Mouse (Mus musculus): ENCODE results near the gene Pmm1.
A peak's percentile ranks its signal among the peaks of the same experiment; 100 is the strongest.

Pmm1 gene

GRCm38 (mm10) chr15:81956457-81956856 lies 4.3 kb downstream of the Pmm1 start:
- DNase-seq (ENCODE audit: low spot score in 2 of 2): no peak

GRCm38 (mm10) chr15:81955414-81955813 lies 5.3 kb downstream of the Pmm1 start:
- no peak for DNase-seq (ENCODE audit: low spot score in 2 of 2)

- no peak for DNase-seq (ENCODE audit: low spot score in 2 of 2)
Measured at GRCm38 (mm10) chr15:81954716-81955115, 6.0 kb downstream of the Pmm1 start.

GRCm38 (mm10) chr15:81954151-81954583 lies 6.6 kb downstream of the Pmm1 start:
- no peak for DNase-seq (ENCODE audit: low spot score in 2 of 2)

DNA sequence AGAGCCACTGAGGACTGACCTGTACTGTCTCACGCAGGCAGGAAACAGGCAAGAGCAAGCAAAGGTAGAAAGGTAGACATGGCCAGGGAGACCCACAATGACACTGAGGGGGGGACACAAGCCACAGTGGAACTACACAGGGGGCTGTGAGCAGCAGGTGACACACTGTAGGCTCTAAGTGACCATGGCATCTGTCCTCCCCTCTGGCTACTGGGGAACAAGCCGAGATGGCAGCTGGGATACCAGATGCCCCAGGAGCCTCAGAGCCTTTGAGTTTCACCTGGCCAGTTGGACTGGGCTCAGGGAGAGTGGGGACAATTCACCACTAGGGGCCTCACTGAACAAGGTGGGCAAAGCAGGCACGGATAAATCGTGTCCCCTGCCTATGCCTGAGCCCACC lies 8.4 kb downstream of the Pmm1 start:
- DNase-seq (ENCODE audit: low spot score in 2 of 2): no peak

- no peak for DNase-seq (ENCODE audit: low spot score in 2 of 2)
Measured at GRCm38 (mm10) chr15:81951159-81951558, 9.6 kb downstream of the Pmm1 start.

DNA sequence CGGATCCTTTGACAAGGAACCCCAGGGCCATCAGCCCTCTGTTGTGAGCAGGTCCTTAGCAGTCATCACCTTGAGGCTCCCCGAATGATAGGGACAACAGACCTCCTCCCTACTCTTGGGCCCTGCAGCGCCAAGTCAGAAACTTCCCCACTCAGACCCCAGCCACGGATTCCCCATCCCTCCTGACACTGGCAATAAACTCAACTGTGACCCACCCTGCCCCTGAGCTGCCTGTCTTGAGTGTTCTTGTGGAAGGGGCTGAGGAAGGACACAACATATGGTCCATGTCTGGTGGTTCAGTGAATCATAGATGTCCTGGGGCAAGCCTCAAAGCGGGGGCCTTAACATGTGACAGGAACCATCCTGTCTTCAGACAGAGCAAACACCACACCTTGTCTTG lies 10.0 kb downstream of the Pmm1 start:
- DNase-seq (ENCODE audit: low spot score in 2 of 2): no peak

DNA sequence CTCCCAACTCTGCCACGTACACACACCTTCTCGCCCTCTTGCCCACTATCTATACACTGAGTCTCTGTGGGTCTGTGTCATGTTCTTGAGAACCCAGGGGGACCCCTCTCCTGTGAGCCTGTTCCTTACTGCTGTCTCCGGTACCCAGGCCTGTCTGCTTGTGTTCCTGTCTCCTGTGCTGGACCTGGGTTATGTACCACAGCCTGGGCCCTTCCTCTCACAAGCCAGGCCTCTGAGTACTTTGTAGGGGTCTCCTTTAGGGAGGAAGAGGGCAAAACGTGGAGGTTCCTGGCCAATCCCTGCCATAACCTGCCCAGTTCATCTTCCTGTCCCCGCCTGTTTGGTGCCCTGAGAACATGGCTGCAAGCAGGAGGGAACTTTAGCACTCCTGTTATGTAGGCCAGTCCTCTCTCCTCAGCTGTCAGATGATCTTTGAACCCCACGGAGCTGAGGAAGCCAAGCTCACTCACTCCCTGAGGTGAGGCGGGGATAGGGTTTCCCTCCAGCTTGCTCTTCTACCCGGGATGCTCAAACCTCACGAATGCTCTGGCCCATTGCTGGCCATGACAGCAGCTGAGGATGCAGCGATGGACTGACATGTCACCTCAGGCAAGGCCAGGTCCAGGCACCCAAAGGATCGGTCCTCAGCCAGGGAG lies 11.1 kb downstream of the Pmm1 start:
- DNase-seq (ENCODE audit: low spot score in 2 of 2): no peak

DNA sequence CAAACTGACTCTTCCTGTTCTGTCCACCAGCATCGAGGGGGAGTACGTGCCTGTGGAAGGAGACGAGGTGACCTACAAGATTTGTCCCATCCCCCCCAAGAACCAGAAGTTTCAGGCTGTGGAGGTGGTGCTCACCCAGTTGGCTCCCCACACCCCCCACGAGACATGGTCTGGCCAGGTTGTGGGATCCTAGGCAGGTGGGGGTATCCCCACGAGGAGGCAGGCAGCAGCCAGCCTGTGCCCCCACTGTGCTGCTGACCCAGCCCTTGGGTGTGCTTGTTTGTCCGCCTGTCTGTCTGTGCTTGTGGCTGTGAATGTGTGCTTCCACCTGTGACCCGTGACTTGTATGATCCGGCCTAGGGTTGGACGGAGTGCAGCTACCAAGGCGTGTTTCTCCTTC lies 11.7 kb downstream of the Pmm1 start:
- DNase-seq (ENCODE audit: low spot score in 2 of 2): no peak

GRCm38 (mm10) chr15:81943176-81943749 lies 17.5 kb downstream of the Pmm1 start:
- DNase-seq (ENCODE audit: low spot score in 2 of 2): no peak

DNA sequence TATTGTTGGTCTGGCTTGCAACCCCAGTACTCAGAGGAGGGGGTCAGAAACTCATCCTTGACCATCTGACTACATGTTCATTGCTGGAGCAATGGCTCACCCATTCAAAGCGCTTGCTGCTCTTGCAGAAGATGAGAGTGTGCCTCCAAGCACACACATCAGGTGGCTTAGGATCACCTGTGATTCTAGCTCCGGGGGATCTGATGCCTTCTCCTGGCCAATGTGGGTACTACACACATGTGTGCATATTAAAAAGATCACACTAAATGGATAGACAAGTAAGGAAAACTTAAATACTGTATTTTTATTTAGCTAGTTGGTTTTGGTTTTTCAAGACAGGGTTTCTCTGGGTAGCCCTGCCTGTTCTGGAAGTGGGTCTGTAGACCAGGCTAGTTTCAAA lies 19.7 kb downstream of the Pmm1 start:
- DNase-seq (ENCODE audit: low spot score in 2 of 2): no peak

DNA sequence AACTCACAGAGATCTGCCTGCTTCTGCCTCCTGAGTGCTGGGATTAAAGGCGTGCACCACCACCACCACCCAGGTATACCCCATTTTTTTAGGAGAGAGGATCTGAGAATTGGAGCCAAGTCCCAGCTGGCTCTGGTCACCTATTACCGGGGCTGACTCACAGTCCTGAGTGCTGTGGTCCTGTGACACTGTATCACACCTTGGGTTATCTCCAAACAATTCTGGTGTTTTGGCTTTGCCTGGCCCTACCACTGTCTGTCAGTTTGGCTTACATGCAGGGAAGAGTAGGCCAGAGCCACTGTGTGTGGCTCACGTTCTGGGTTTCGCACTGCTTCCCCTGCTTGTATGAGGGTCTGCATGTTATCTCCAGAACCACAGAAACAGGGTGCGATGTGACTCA lies 20.5 kb downstream of the Pmm1 start:
- DNase-seq (ENCODE audit: low spot score in 2 of 2): no peak

GRCm38 (mm10) chr15:81939774-81940173 lies 21.0 kb downstream of the Pmm1 start:
- no peak for DNase-seq (ENCODE audit: low spot score in 2 of 2)

GRCm38 (mm10) chr15:81939157-81939715 lies 21.5 kb downstream of the Pmm1 start:
- DNase-seq (ENCODE audit: low spot score in 2 of 2): no peak

DNA sequence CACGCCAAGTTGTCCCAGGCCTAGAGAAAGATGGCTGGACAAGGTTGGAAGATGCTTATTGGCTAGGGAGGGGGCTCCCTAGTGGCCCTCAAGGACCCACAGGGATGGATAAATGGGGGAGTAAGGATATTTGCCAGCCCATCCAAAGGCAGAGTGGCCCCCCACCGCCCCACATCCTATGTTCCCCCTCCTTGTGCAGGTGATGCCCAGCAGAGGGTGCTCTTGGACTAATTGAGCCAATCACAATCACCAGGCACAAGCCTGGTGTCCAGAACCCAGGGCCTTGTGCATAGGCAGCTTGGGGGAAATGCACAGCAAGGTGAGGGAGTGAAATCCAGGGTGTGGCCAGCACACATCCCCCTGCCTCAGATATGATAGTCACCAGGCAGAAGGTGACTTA lies 22.5 kb downstream of the Pmm1 start:
- DNase-seq (ENCODE audit: low spot score in 2 of 2): no peak

- DNase-seq (ENCODE audit: low spot score in 2 of 2): peak; percentile 50 to 67
Measured at GRCm38 (mm10) chr15:81937098-81937972, 23.4 kb downstream of the Pmm1 start.

DNA sequence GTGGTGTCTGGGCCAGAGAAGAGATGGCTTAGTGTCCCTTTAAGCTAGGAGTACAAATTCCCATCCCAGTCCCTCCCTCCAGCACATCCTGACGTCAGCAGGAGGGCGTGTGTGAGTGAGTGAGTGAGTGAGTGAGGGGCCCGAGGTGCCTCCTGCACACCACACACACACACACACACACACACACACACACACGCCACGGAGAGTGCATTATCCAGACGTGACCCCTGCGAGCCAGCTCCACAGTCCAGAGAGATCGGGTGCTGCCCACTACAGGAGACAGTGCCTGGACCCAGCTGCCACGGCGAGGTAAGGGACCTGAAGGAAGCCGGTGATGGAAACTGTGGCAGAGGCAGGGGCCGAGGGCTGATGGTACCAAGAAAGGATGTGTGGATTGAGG lies 24.1 kb downstream of the Pmm1 start, which contains the start of gene Csdc2:
Gene Csdc2 (plus strand): TSS at position 81 of the 400 bp plus-strand sequence.
- no peak for DNase-seq (ENCODE audit: low spot score in 2 of 2)

- DNase-seq (ENCODE audit: low spot score in 2 of 2): no peak
Measured at GRCm38 (mm10) chr15:81935869-81936637, 24.7 kb downstream of the Pmm1 start.

DNA sequence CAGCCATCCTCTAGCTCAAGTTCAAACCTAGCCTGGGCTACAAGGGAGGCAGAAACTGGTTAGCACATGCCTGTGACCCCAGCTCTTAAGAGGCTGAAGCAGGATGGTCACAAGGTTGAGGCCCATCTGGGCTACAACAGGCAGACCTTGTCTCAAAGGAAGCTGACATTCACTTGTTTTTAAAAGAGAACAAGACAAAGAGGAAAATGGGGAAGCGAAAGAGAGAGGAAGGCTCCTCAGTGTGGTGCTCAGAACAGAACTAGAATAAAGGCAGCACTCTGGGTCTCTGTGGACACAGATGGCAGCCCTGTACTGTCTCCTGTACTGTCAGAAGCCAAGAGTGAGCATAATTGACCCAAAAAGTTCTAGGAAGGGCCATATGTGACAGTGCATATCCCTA lies 26.7 kb downstream of the Pmm1 start:
- DNase-seq (ENCODE audit: low spot score in 2 of 2): no peak

DNA sequence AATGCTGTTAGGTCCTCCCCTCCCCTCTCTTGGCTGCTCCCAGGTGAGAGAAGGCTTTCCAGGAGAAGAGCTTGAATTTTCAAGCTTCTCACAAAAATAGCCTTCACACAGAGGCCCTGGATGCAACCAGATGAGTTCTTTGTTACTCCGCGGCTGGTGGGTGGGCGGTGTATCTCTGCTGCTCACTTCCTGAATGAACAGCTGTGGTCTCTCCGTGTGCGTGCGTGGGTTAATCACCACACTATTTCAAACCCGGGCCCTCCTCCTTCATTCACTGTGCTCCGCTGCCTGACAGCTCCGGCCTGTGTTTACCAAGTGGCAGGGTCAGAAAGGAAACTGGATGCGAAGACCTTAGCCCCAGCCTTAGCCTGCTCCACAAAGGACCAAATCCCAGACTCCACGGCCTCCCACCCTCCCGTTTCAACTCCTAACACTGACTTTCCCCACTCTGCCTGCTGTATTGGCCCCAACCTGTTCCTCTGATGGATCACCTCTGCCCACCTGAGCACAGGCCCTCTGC lies 27.7 kb downstream of the Pmm1 start:
- DNase-seq (ENCODE audit: low spot score in 2 of 2): peak; percentile 51 to 57

DNA sequence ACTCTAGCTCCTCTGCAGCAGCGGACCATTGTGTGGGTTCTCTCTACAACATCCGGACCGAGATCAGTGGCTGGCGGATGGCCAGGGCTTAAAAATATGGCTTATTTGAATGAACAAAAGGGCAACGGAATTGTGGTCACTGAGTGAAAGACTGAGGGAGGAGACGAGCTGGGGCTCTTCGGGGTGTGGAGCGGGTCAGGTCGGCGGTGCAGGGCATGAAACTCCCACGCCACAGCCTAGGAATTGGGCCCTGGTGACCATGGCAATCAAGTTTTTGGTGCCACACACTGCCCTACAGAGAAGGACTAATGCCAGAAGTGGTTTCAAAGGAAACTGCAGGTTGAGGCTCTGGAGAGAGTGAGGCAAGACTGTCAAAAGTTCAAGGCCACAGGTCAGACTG lies 32.5 kb downstream of the Pmm1 start:
- no peak for DNase-seq (ENCODE audit: low spot score in 2 of 2)

All from frontal cortex, postnatal 25 days (tissue).